Mouse (Mus musculus): ENCODE results near the gene Fat4. TPM values are rescaled to one million over a fixed set of nuclear protein-coding genes. Genes with fewer than 3 reads are reported as not detected.

The Fat4 gene
- polyA plus RNA-seq, 1 experiment: 20.9 TPM

GRCm38 (mm10) chr3:38882778-38883177 is 4.0 kb upstream of the Fat4 start:
- no peak for TF ChIP-seq POLR2A (IDR thresholded peaks at IDR 0.05; ENCODE audit: borderline replicate concordance, extremely low read depth, insufficient read depth, insufficient read length, poor library complexity, severe bottlenecking)
- peak; percentile 78; the same call in 1 of the 2 replicates for TF ChIP-seq CTCF (IDR thresholded peaks at IDR 0.05; ENCODE audit: borderline replicate concordance, extremely low read depth, insufficient read depth, insufficient read length)
- DNase-seq (ENCODE audit: low read depth): peak; percentile 92

GRCm38 (mm10) chr3:38883676-38884075 is 3.1 kb upstream of the Fat4 start:
- TF ChIP-seq CTCF (IDR thresholded peaks at IDR 0.05; ENCODE audit: borderline replicate concordance, extremely low read depth, insufficient read depth, insufficient read length): no peak
- no peak for TF ChIP-seq POLR2A (IDR thresholded peaks at IDR 0.05; ENCODE audit: borderline replicate concordance, extremely low read depth, insufficient read depth, insufficient read length, poor library complexity, severe bottlenecking)
- DNase-seq (ENCODE audit: low read depth): peak; percentile 57

- TF ChIP-seq CTCF (IDR thresholded peaks at IDR 0.05; ENCODE audit: borderline replicate concordance, extremely low read depth, insufficient read depth, insufficient read length) (peak; percentile 89), POLR2A (IDR thresholded peaks at IDR 0.05; ENCODE audit: borderline replicate concordance, extremely low read depth, insufficient read depth, insufficient read length, poor library complexity, severe bottlenecking) (no peak)
- DNase-seq (ENCODE audit: low read depth): peak; percentile 97
Observed at GRCm38 (mm10) chr3:38884276-38884675, 2.5 kb upstream of the Fat4 start.

GRCm38 (mm10) chr3:38884919-38885418 is 1.8 kb upstream of the Fat4 start:
- TF ChIP-seq CTCF (IDR thresholded peaks at IDR 0.05; ENCODE audit: borderline replicate concordance, extremely low read depth, insufficient read depth, insufficient read length): no peak
- TF ChIP-seq POLR2A (IDR thresholded peaks at IDR 0.05; ENCODE audit: borderline replicate concordance, extremely low read depth, insufficient read depth, insufficient read length, poor library complexity, severe bottlenecking): no peak
- peak; percentile 94 for DNase-seq (ENCODE audit: low read depth)

- 0 out of 2 replicates have a peak, but pooled peaks have one; percentile 33 for TF ChIP-seq POLR2A (IDR thresholded peaks at IDR 0.05; ENCODE audit: borderline replicate concordance, extremely low read depth, insufficient read depth, insufficient read length, poor library complexity, severe bottlenecking)
- no peak for TF ChIP-seq CTCF (IDR thresholded peaks at IDR 0.05; ENCODE audit: borderline replicate concordance, extremely low read depth, insufficient read depth, insufficient read length)
- DNase-seq (ENCODE audit: low read depth): peak; percentile 94
Observed at GRCm38 (mm10) chr3:38885481-38886001, 1.2 kb upstream of the Fat4 start.

- TF ChIP-seq CTCF (IDR thresholded peaks at IDR 0.05; ENCODE audit: borderline replicate concordance, extremely low read depth, insufficient read depth, insufficient read length) (no peak), POLR2A (IDR thresholded peaks at IDR 0.05; ENCODE audit: borderline replicate concordance, extremely low read depth, insufficient read depth, insufficient read length, poor library complexity, severe bottlenecking) (no peak)
- peak; percentile 79 for DNase-seq (ENCODE audit: low read depth)
Observed at GRCm38 (mm10) chr3:38886061-38886821, 499 bp upstream of the Fat4 start.

- peak; percentile 88 for DNase-seq (ENCODE audit: low read depth)
- no peak for TF ChIP-seq POLR2A (IDR thresholded peaks at IDR 0.05; ENCODE audit: borderline replicate concordance, extremely low read depth, insufficient read depth, insufficient read length, poor library complexity, severe bottlenecking)
- TF ChIP-seq CTCF (IDR thresholded peaks at IDR 0.05; ENCODE audit: borderline replicate concordance, extremely low read depth, insufficient read depth, insufficient read length): peak; percentile 46
Observed at GRCm38 (mm10) chr3:38887381-38887991, 746 bp downstream of the Fat4 start.

DNA sequence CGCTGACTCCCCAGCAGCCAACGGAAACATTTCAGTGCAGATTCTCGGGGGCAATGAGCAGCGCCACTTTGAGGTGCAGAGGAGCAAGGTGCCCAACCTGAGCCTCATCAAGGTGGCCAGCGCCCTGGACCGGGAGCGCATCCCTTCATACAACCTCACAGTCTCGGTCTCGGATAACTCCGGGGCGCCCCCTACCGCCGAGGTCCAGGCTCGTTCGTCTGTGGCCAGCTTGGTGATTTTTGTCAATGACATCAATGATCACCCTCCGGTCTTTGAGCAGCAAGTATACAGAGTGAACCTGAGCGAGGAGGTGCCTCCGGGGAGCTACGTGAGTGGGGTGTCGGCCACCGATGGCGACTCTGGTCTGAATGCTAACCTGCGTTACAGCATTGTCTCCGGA is 1.4 kb downstream of the Fat4 start:
- DNase-seq (ENCODE audit: low read depth): peak; percentile 78
- peak; percentile 71 for TF ChIP-seq CTCF (IDR thresholded peaks at IDR 0.05; ENCODE audit: borderline replicate concordance, extremely low read depth, insufficient read depth, insufficient read length)
- TF ChIP-seq POLR2A (IDR thresholded peaks at IDR 0.05; ENCODE audit: borderline replicate concordance, extremely low read depth, insufficient read depth, insufficient read length, poor library complexity, severe bottlenecking): no peak

- TF ChIP-seq POLR2A (IDR thresholded peaks at IDR 0.05; ENCODE audit: borderline replicate concordance, extremely low read depth, insufficient read depth, insufficient read length, poor library complexity, severe bottlenecking) (no peak), CTCF (IDR thresholded peaks at IDR 0.05; ENCODE audit: borderline replicate concordance, extremely low read depth, insufficient read depth, insufficient read length) (no peak)
- DNase-seq (ENCODE audit: low read depth): peak; percentile 85
Observed at GRCm38 (mm10) chr3:38892791-38893224, 6.1 kb downstream of the Fat4 start.

DNA sequence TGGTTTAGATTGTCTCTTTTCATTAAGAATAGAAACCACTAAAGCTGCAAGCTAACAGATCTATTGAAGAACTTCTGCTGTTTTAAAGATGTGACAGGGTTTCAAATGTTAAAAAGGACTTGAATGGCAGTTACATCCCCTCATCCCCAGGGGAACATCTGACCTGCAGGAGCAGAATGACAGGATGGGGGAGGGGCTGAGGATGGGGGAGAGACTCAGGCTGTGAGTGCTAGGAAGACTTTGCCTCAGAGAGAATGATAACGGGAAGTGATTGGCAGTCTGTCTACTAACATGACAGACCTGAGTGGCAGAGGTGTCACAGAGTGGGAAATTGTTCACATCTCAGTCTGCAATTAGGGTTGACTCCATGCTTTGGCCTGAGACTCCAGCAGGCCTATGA is 14.1 kb downstream of the Fat4 start:
- DNase-seq (ENCODE audit: low read depth): peak; percentile 72
- TF ChIP-seq POLR2A (IDR thresholded peaks at IDR 0.05; ENCODE audit: borderline replicate concordance, extremely low read depth, insufficient read depth, insufficient read length, poor library complexity, severe bottlenecking) (no peak), CTCF (IDR thresholded peaks at IDR 0.05; ENCODE audit: borderline replicate concordance, extremely low read depth, insufficient read depth, insufficient read length) (no peak)

GRCm38 (mm10) chr3:38906832-38907231 is 20.1 kb downstream of the Fat4 start:
- DNase-seq (ENCODE audit: low read depth): no peak
- TF ChIP-seq POLR2A (IDR thresholded peaks at IDR 0.05; ENCODE audit: borderline replicate concordance, extremely low read depth, insufficient read depth, insufficient read length, poor library complexity, severe bottlenecking): no peak
- TF ChIP-seq CTCF (IDR thresholded peaks at IDR 0.05; ENCODE audit: borderline replicate concordance, extremely low read depth, insufficient read depth, insufficient read length): no peak

Measured in brain, embryonic 14.5 days (tissue).